16 mouse cellular contexts compared by ENCODE assay signal in genomic region chr16:92196741-92197331, GRCm38 (mm10).
DNase-seq lines count a peak whose midpoint lies in the region; ATAC-seq and TF ChIP-seq lines count a peak whose summit lies in the region.
"Had no signal": no experiment of that assay in that cellular context is flagged by ENCODE, and none has a peak within 500 bp of the region (broad histone marks: within the 10 kb centered on the region; RNA-seq: fewer than 3 reads in every experiment).

No protein-coding gene starts in this region.

- H3K27ac ChIP-seq in forebrain, embryonic 15.5 days (replicated peaks) = peak overlapping the region; percentile 38
- no peak overlapping the region for H3K27ac ChIP-seq in forebrain, embryonic 11.5 days (ENCODE audit: low read depth, low read length)
- no peak overlapping the region for H3K27ac ChIP-seq in limb, embryonic 14.5 days (replicated peaks; ENCODE audit: low read depth, low read length)
- no peak overlapping the region for H3K27ac ChIP-seq in limb, embryonic 10.5 days
- peak overlapping the region; percentile 54; the same call in 1 of the 2 replicates for H3K27ac ChIP-seq in kidney, postnatal 0 days
- H3K27ac ChIP-seq: embryonic facial prominence, embryonic 13.5 days; intestine, embryonic 15.5 days had no signal

- no peaks in the 10 kb centered on the region for H3K27me3 ChIP-seq in forebrain, embryonic 15.5 days
- no peaks in the 10 kb centered on the region for H3K27me3 ChIP-seq in forebrain, embryonic 11.5 days (ENCODE audit: control insufficient read depth, insufficient read depth, low read length)
- no peaks in the 10 kb centered on the region for H3K27me3 ChIP-seq in limb, embryonic 14.5 days (ENCODE audit: control insufficient read depth, insufficient read depth, low read length)
- H3K27me3 ChIP-seq in limb, embryonic 10.5 days (ENCODE audit: low read depth, poor library complexity, severe bottlenecking) = no peaks in the 10 kb centered on the region
- H3K27me3 ChIP-seq in kidney, postnatal 0 days (ENCODE audit: insufficient read depth, low read length) = no peaks in the 10 kb centered on the region
- H3K27me3 ChIP-seq: embryonic facial prominence, embryonic 13.5 days; intestine, embryonic 15.5 days had no signal

- H3K4me1 ChIP-seq in forebrain, embryonic 15.5 days = peaks cover 10% of the 10 kb centered on the region
- H3K4me1 ChIP-seq in forebrain, embryonic 11.5 days (replicated peaks; ENCODE audit: control insufficient read depth, insufficient read depth, low read length) = no peaks in the 10 kb centered on the region
- no peaks in the 10 kb centered on the region for H3K4me1 ChIP-seq in limb, embryonic 14.5 days (ENCODE audit: control insufficient read depth, insufficient read depth, low read length)
- 0 out of 2 replicates have a peak, but pooled peaks cover 3% of the 10 kb centered on the region for H3K4me1 ChIP-seq in limb, embryonic 10.5 days
- peaks cover 9% of the 10 kb centered on the region; the same call in 1 of the 2 replicates for H3K4me1 ChIP-seq in kidney, postnatal 0 days (replicated peaks; ENCODE audit: insufficient read depth, low read length)
- H3K4me1 ChIP-seq: embryonic facial prominence, embryonic 13.5 days; intestine, embryonic 15.5 days had no signal

- ATAC-seq in forebrain, embryonic 15.5 days (replicated peaks) = peak; percentile 87
- no peak for ATAC-seq in forebrain, embryonic 11.5 days (replicated peaks; ENCODE audit: low FRiP score)
- no peak for ATAC-seq in limb, embryonic 14.5 days (ENCODE audit: low FRiP score, low read depth)
- ATAC-seq in kidney, postnatal 0 days (replicated peaks; ENCODE audit: low FRiP score, low read depth) = no peak
- ATAC-seq: activated CD4-positive, CD25-positive, alpha-beta regulatory T cell, adult 4 months; intestine, embryonic 15.5 days had no signal

- TF ChIP-seq POLR2A in limb, embryonic 14.5 days (IDR thresholded peaks at IDR 0.05; ENCODE audit: borderline replicate concordance, extremely low read depth, insufficient read depth, insufficient read length) = no peak

- H3K4me3 ChIP-seq in forebrain, embryonic 15.5 days = no peak overlapping the region
- no peak overlapping the region for H3K4me3 ChIP-seq in forebrain, embryonic 11.5 days (ENCODE audit: low read depth, low read length)
- no peak overlapping the region for H3K4me3 ChIP-seq in limb, embryonic 14.5 days (replicated peaks; ENCODE audit: low read length)
- H3K4me3 ChIP-seq in limb, embryonic 10.5 days = no peak overlapping the region
- H3K4me3 ChIP-seq in kidney, postnatal 0 days (replicated peaks; ENCODE audit: low read depth, low read length) = no peak overlapping the region
- H3K4me3 ChIP-seq: embryonic facial prominence, embryonic 13.5 days; intestine, embryonic 15.5 days had no signal

- no peaks in the 10 kb centered on the region for H3K36me3 ChIP-seq in forebrain, embryonic 15.5 days
- H3K36me3 ChIP-seq in forebrain, embryonic 11.5 days (ENCODE audit: control insufficient read depth, insufficient read depth, low read length) = no peaks in the 10 kb centered on the region
- no peaks in the 10 kb centered on the region for H3K36me3 ChIP-seq in limb, embryonic 14.5 days (ENCODE audit: control insufficient read depth, insufficient read depth, low read length)
- H3K36me3 ChIP-seq in limb, embryonic 10.5 days = no peaks in the 10 kb centered on the region
- H3K36me3 ChIP-seq in kidney, postnatal 0 days (ENCODE audit: insufficient read depth, low read length) = no peaks in the 10 kb centered on the region
- H3K36me3 ChIP-seq: embryonic facial prominence, embryonic 13.5 days; G1E; intestine, embryonic 15.5 days had no signal

- DNase-seq in forebrain, embryonic 11.5 days (ENCODE audit: low spot score) = no peak
- DNase-seq in limb, embryonic 14.5 days (ENCODE audit: low spot score) = peak; percentile 6
- DNase-seq in limb, embryonic 10.5 days (ENCODE audit: low spot score) = no peak
- peak; percentile 24 for DNase-seq in brain, adult 2 months (ENCODE audit: low read depth, low spot score)
- peak; percentile 40 for DNase-seq in kidney, postnatal 0 days (ENCODE audit: low spot score)
- no peak for DNase-seq in spleen, postnatal 14 days (ENCODE audit: low spot score in 2 of 2)
- no peak for DNase-seq in layer of hippocampus, adult 9-11 months
- DNase-seq: heart, adult 18-20 months; layer of hippocampus, postnatal 36 days; liver; lung, postnatal 14 days had no signal

- WGBS in forebrain, embryonic 15.5 days = 38% methylated on average over 8 of the region's 8 CpGs
- WGBS in forebrain, embryonic 11.5 days = 80% methylated on average over 8 of the region's 8 CpGs
- WGBS in limb, embryonic 14.5 days = 78% methylated on average over 8 of the region's 8 CpGs
- 88% methylated on average over 8 of the region's 8 CpGs for WGBS in limb, embryonic 10.5 days
- WGBS in kidney, postnatal 0 days = 48% methylated on average over 8 of the region's 8 CpGs

- no peak overlapping the region for H3K9ac ChIP-seq in forebrain, embryonic 15.5 days (replicated peaks)
- H3K9ac ChIP-seq in forebrain, embryonic 11.5 days (ENCODE audit: low read length) = no peak overlapping the region
- H3K9ac ChIP-seq in limb, embryonic 14.5 days (ENCODE audit: low read depth, low read length, severe bottlenecking) = no peak overlapping the region
- H3K9ac ChIP-seq in kidney, postnatal 0 days (ENCODE audit: low read depth, low read length) = no peak overlapping the region
- H3K9ac ChIP-seq: embryonic facial prominence, embryonic 13.5 days; intestine, embryonic 15.5 days had no signal

- TF ChIP-seq CTCF in kidney, postnatal 0 days (IDR thresholded peaks at IDR 0.05; ENCODE audit: low read depth) = no peak

- H3K9me3 ChIP-seq in forebrain, embryonic 15.5 days = no peaks in the 10 kb centered on the region; the same call in 1 of the 2 replicates
- no peaks in the 10 kb centered on the region for H3K9me3 ChIP-seq in forebrain, embryonic 11.5 days (ENCODE audit: control insufficient read depth, low read length)
- H3K9me3 ChIP-seq in limb, embryonic 14.5 days (ENCODE audit: control insufficient read depth, low read length) = peaks cover 7% of the 10 kb centered on the region; the same call in 1 of the 2 replicates
- H3K9me3 ChIP-seq in limb, embryonic 10.5 days (replicated peaks) = no peaks in the 10 kb centered on the region
- no peaks in the 10 kb centered on the region for H3K9me3 ChIP-seq in kidney, postnatal 0 days (replicated peaks; ENCODE audit: low read length)
- H3K9me3 ChIP-seq: G1E had no signal

- no peak overlapping the region for H3K4me2 ChIP-seq in forebrain, embryonic 15.5 days (replicated peaks)
- H3K4me2 ChIP-seq in forebrain, embryonic 11.5 days (ENCODE audit: low read depth, low read length, severe bottlenecking) = no peak overlapping the region
- H3K4me2 ChIP-seq in limb, embryonic 14.5 days (replicated peaks; ENCODE audit: low read depth, low read length, severe bottlenecking) = no peak overlapping the region
- H3K4me2 ChIP-seq in kidney, postnatal 0 days (ENCODE audit: low read length) = no peak overlapping the region
- H3K4me2 ChIP-seq: embryonic facial prominence, embryonic 13.5 days; intestine, embryonic 15.5 days had no signal

Comparison
In these comparisons a context has a peak if more than half of its experiments do, and no peak if none do; other contexts are left out.
1. H3K27ac ChIP-seq: peak in forebrain, embryonic 15.5 days (single experiment) and kidney, postnatal 0 days (single experiment); none in forebrain, embryonic 11.5 days (single experiment), limb, embryonic 14.5 days (single experiment) and limb, embryonic 10.5 days (single experiment).
2. DNase-seq: peak in limb, embryonic 14.5 days (single experiment), brain, adult 2 months (single experiment) and kidney, postnatal 0 days (single experiment); none in forebrain, embryonic 11.5 days (single experiment), limb, embryonic 10.5 days (single experiment), spleen, postnatal 14 days (0 of 2) and layer of hippocampus, adult 9-11 months (single experiment).